Mouse (Mus musculus) spleen, adult 10 weeks (tissue): ENCODE measurements around the gene Ctsg. TPM values are rescaled to one million over a fixed set of nuclear protein-coding genes. Genes with fewer than 3 reads are reported as not detected.

Source experiments
- polyA plus RNA-seq: library from polyadenylated mRNA; stranded (reverse); fragments of 350-450 nt; fragmentation: Illumina TruSeq; extraction: RNeasy Lipid Tissue Mini Kit (QIAGEN cat#74804); gene quantifications from one replicate; pipeline ENCODE4 v1.2.3, GENCODE M21; 2015; ENCODE audit warnings: low replicate concordance; ENCODE audit not compliant: insufficient read depth

Ctsg gene
- polyA plus RNA-seq: 0.68 TPM

GRCm38 (mm10) chr14:56102386-56102785 is at the start of gene Ctsg:
TSS of gene Ctsg (minus strand) at chr14:56102574.

GRCm38 (mm10) chr14:56132508-56132907 is 30.1 kb upstream of the Ctsg start, which contains the start of gene Gzmd:
TSS of gene Gzmd (minus strand) at chr14:56132608.

GRCm38 (mm10) chr14:56120525-56120924 is 18.2 kb upstream of the Ctsg start, which contains the start of gene Gzme:
TSS of gene Gzme (minus strand) at chr14:56120625.

GRCm38 (mm10) chr14:56085167-56085566 is 17.2 kb downstream of the Ctsg start, which contains the start of gene Mcpt8:
TSS of gene Mcpt8 (minus strand) at chr14:56085273.

GRCm38 (mm10) chr14:56062213-56062612 is 40.2 kb downstream of the Ctsg start, which contains the start of gene Mcpt4:
TSS of gene Mcpt4 (minus strand) at chr14:56062313.

Other genes with a start within 250 kb of the Ctsg start
- 2.3 TPM for gene Nynrin, start 248.6 kb downstream of the Ctsg start, polyA plus RNA-seq
- gene Cbln3, start 218.2 kb downstream of the Ctsg start, polyA plus RNA-seq: 0.12 TPM
- gene Khnyn, start 217.6 kb downstream of the Ctsg start, polyA plus RNA-seq: 59.4 TPM
- 28.8 TPM for gene Sdr39u1, start 202.3 kb downstream of the Ctsg start, polyA plus RNA-seq
- gene Cma1, start 157.9 kb downstream of the Ctsg start, polyA plus RNA-seq: 4.4 TPM
- gene Cma2, start 151.6 kb downstream of the Ctsg start, polyA plus RNA-seq: not detected
- not detected for gene Mcpt1, start 84.6 kb downstream of the Ctsg start, polyA plus RNA-seq
- gene Mcpt9, start 72.1 kb downstream of the Ctsg start, polyA plus RNA-seq: not detected
- gene Mcpt2, start 60.5 kb downstream of the Ctsg start, polyA plus RNA-seq: 0.32 TPM
- 3.9 TPM for gene Mcpt4, start 40.3 kb downstream of the Ctsg start, polyA plus RNA-seq
- gene Mcpt8, start 17.3 kb downstream of the Ctsg start, polyA plus RNA-seq: 0.79 TPM
- not detected for gene Gzme, start 18.1 kb upstream of the Ctsg start, polyA plus RNA-seq
- not detected for gene Gzmd, start 30.0 kb upstream of the Ctsg start, polyA plus RNA-seq
- gene Gzmg, start 57.0 kb upstream of the Ctsg start, polyA plus RNA-seq: not detected
- not detected for gene Gzmn, start 72.0 kb upstream of the Ctsg start, polyA plus RNA-seq
- gene Gzmf, start 108.8 kb upstream of the Ctsg start, polyA plus RNA-seq: not detected
- gene Gzmc, start 132.1 kb upstream of the Ctsg start, polyA plus RNA-seq: 0.48 TPM
- 8.5 TPM for gene Gzmb, start 159.7 kb upstream of the Ctsg start, polyA plus RNA-seq